Mouse (Mus musculus): ENCODE results near the gene Srsf1. TPM values are rescaled to one million over a fixed set of nuclear protein-coding genes. Genes with fewer than 3 reads are reported as not detected.
A peak's percentile ranks its signal among the peaks of the same experiment; 100 is the strongest.

Srsf1 gene
- polyA plus RNA-seq, 1 experiment from 2014 or later, result 168 TPM

DNA sequence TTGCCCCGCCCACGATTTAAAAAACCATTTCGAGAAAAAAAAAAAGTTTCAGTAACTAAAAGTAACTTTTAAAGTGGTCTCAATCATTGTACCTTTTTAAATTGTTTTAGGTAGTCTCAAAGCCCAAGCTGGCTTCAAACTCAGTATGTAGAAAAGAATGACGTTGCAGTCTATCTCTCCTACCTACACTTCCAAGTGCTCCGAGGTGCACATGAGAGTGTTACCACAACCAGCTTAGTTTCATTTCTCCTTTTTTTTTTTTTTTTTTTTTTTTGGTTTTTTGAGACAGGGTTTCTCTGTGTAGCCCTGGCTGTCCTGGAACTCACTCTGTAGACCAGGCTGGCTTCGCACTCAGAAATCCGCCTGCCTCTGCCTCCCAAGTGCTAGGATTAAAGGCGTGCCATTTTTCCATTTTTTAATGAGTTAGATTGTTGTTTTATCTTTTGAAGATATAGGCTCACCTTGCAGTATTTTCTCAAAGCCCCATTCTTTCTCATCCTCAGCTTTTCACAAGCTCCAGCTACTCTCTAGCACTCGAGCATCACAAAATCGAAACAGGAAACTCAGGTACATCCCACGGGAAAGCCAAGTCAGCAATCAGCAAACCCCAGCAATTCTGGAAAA, 34.4 kb upstream of the Srsf1 start:
- Histone ChIP-seq H3K4me1 (ENCODE audit: control insufficient read depth, insufficient read depth, low read depth, low read length) (peaks cover 10% of the 10 kb centered on the region), H3K4me3 (ENCODE audit: low read length) (no peak overlapping the region), H3K9me3 (ENCODE audit: control insufficient read depth, low read length) (no peaks in the 10 kb centered on the region), H3K27me3 (replicated peaks; ENCODE audit: control insufficient read depth, insufficient read depth, low read length) (no peaks in the 10 kb centered on the region), H3K36me3 (ENCODE audit: control insufficient read depth, insufficient read depth, low read length) (no peaks in the 10 kb centered on the region), H3K9ac (ENCODE audit: low read depth, low read length) (no peak overlapping the region), H3K4me2 (ENCODE audit: low read length) (no peak overlapping the region), H3K27ac (ENCODE audit: low read depth, low read length) (no peak overlapping the region)
- ATAC-seq, result no peak
- WGBS, result 94% methylated on average over 11 of the region's 11 CpGs

DNA sequence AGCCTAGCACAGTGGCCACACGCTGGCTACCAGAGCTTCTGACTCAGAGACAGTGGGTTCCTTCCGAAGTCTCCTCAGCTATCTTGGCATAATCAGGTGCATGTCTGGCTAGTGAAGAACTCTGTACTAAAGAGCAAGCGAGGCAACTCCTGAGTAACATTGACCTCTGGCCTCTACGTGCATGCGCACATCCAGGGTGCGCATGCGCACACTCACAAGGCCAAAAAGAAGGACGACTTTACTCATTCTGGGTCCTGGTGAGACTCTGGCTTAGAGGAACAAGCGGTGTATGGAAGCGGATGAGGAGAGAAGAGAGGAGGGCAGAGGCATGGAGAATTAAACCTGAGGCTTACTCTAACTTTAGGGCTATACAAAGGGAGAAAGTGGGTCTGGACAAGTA, 33.5 kb upstream of the Srsf1 start:
- H3K4me3 ChIP-seq (ENCODE audit: low read length), result no peak overlapping the region
- H3K27ac ChIP-seq (ENCODE audit: low read depth, low read length), result no peak overlapping the region
- H3K9me3 ChIP-seq (ENCODE audit: control insufficient read depth, low read length), result no peaks in the 10 kb centered on the region
- H3K9ac ChIP-seq (ENCODE audit: low read depth, low read length), result no peak overlapping the region
- WGBS, result 91% methylated on average over 10 of the region's 10 CpGs
- no peaks in the 10 kb centered on the region for H3K27me3 ChIP-seq (replicated peaks; ENCODE audit: control insufficient read depth, insufficient read depth, low read length)
- peaks cover 10% of the 10 kb centered on the region for H3K4me1 ChIP-seq (ENCODE audit: control insufficient read depth, insufficient read depth, low read depth, low read length)
- H3K4me2 ChIP-seq (ENCODE audit: low read length), result no peak overlapping the region
- H3K36me3 ChIP-seq (ENCODE audit: control insufficient read depth, insufficient read depth, low read length), result no peaks in the 10 kb centered on the region
- ATAC-seq, result no peak

DNA sequence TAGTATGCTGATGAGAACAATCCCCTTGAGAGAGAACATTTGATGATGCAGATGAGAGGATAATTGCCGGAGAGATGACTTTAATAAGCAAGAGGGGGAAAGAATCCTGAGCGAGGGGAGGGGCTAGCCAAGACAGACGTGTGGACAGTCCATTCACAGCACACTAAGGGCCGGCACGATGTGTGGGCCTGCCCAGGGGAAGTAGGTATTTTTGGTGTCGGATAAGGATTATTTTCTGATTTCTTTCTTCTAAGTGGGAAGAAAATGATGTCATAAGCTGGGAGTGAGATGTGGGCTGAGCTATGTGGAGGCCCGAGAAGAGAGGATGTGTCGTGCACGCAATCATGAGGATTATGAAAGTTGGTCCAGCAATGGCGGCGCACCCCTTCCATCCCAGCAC, 32.0 kb upstream of the Srsf1 start:
- peak; percentile 45; the same call in 1 of the 2 replicates for ATAC-seq
- Histone ChIP-seq H3K9me3 (ENCODE audit: control insufficient read depth, low read length) (no peaks in the 10 kb centered on the region), H3K4me3 (ENCODE audit: low read length) (no peak overlapping the region), H3K36me3 (ENCODE audit: control insufficient read depth, insufficient read depth, low read length) (no peaks in the 10 kb centered on the region), H3K27ac (ENCODE audit: low read depth, low read length) (no peak overlapping the region), H3K4me1 (ENCODE audit: control insufficient read depth, insufficient read depth, low read depth, low read length) (peaks cover under 1% of the 10 kb centered on the region), H3K27me3 (replicated peaks; ENCODE audit: control insufficient read depth, insufficient read depth, low read length) (no peaks in the 10 kb centered on the region), H3K9ac (ENCODE audit: low read depth, low read length) (no peak overlapping the region), H3K4me2 (ENCODE audit: low read length) (no peak overlapping the region)
- WGBS, result 72% methylated on average over 11 of the region's 11 CpGs

DNA sequence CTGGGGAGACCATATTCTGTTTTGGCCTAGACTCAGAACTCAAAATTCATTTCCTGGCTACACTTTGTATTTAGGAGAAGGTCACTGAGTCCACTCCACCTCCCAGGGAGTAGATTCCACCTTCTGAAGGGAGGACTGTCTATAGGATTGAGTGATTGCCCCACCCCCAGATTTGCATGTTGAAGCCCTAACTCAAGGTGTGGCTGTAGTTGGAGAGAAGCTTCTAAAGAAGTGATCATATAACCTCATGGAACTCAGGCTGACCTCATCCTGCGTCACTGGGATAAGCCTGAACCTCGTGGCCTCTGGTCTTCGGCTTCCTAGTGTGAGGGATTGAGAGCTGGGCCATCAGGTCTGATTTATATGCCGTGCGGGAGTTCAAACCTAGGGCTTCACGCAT, 31.4 kb upstream of the Srsf1 start:
- H3K4me1 ChIP-seq (ENCODE audit: control insufficient read depth, insufficient read depth, low read depth, low read length), result no peaks in the 10 kb centered on the region
- ATAC-seq, result no peak
- 79% methylated on average over 6 of the region's 6 CpGs for WGBS
- H3K4me2 ChIP-seq (ENCODE audit: low read length), result no peak overlapping the region
- no peaks in the 10 kb centered on the region for H3K9me3 ChIP-seq (ENCODE audit: control insufficient read depth, low read length)
- H3K27me3 ChIP-seq (replicated peaks; ENCODE audit: control insufficient read depth, insufficient read depth, low read length), result no peaks in the 10 kb centered on the region
- no peak overlapping the region for H3K4me3 ChIP-seq (ENCODE audit: low read length)
- no peaks in the 10 kb centered on the region for H3K36me3 ChIP-seq (ENCODE audit: control insufficient read depth, insufficient read depth, low read length)
- H3K9ac ChIP-seq (ENCODE audit: low read depth, low read length), result no peak overlapping the region
- H3K27ac ChIP-seq (ENCODE audit: low read depth, low read length), result no peak overlapping the region

DNA sequence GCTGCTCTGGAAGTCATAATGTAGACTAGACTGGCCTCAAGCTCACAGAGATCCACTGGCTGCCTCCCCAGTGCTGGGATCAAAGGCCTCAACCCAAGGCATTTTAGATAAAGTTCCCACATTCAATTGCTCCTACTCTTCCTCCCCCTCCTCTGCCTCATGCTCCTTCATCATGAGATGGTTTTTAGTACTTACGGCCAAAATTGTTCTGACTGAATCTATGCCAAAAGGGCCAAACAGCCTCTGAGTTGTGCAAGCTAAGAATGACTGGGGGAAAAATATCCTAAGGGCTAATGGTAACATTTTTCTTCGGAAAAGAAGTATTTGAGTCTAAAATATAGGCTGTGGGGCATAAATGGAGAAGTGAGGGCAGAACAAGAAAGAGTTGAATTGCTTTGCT, 23.2 kb upstream of the Srsf1 start:
- Histone ChIP-seq H3K9me3 (ENCODE audit: control insufficient read depth, low read length) (no peaks in the 10 kb centered on the region), H3K27me3 (replicated peaks; ENCODE audit: control insufficient read depth, insufficient read depth, low read length) (no peaks in the 10 kb centered on the region), H3K4me3 (ENCODE audit: low read length) (no peak overlapping the region), H3K27ac (ENCODE audit: low read depth, low read length) (no peak overlapping the region), H3K9ac (ENCODE audit: low read depth, low read length) (no peak overlapping the region), H3K4me2 (ENCODE audit: low read length) (no peak overlapping the region), H3K4me1 (ENCODE audit: control insufficient read depth, insufficient read depth, low read depth, low read length) (peaks cover 5% of the 10 kb centered on the region; the same call in 1 of the 2 replicates), H3K36me3 (ENCODE audit: control insufficient read depth, insufficient read depth, low read length) (no peaks in the 10 kb centered on the region)
- ATAC-seq, result no peak
- 82% methylated on average over 2 of the region's 2 CpGs for WGBS

DNA sequence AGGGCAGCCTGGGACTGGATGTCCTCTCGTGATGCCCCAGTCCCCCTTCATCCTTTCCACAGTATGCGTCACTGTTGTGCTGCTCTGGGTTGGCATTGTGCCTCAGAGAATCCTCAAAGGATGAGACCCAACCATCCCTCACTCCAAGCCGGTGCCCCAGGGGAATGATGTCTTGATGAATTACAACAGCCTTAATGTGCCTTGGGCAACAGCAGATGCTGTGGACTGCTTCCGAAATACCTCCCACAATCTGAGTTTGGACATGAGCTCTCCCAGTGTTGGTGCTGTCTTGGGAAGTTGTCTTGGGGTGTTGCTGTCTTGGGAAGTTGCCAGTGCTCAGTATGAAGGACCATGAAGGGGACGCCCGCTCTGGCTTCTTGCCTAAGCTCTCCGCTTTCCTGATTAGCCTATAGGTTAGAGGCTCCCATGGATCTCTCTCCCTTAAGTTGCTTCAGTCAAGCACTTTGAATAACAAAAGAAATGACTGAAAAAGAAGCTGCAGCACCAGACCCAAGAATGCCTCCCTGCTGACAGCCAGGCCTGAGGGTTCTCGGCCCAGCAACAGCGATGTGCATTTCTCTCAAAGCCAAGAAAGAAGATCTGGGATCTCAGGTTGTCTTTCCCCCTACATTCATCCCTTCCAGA, 19.7 kb upstream of the Srsf1 start:
- Histone ChIP-seq H3K27ac (ENCODE audit: low read depth, low read length) (no peak overlapping the region), H3K9ac (ENCODE audit: low read depth, low read length) (no peak overlapping the region), H3K4me1 (ENCODE audit: control insufficient read depth, insufficient read depth, low read depth, low read length) (peaks cover 5% of the 10 kb centered on the region; the same call in 1 of the 2 replicates), H3K27me3 (replicated peaks; ENCODE audit: control insufficient read depth, insufficient read depth, low read length) (no peaks in the 10 kb centered on the region), H3K4me3 (ENCODE audit: low read length) (no peak overlapping the region), H3K36me3 (ENCODE audit: control insufficient read depth, insufficient read depth, low read length) (no peaks in the 10 kb centered on the region), H3K9me3 (ENCODE audit: control insufficient read depth, low read length) (no peaks in the 10 kb centered on the region), H3K4me2 (ENCODE audit: low read length) (no peak overlapping the region)
- 26% methylated on average over 9 of the region's 9 CpGs for whole genome bisulfite sequencing
- ATAC-seq, result no peak

DNA sequence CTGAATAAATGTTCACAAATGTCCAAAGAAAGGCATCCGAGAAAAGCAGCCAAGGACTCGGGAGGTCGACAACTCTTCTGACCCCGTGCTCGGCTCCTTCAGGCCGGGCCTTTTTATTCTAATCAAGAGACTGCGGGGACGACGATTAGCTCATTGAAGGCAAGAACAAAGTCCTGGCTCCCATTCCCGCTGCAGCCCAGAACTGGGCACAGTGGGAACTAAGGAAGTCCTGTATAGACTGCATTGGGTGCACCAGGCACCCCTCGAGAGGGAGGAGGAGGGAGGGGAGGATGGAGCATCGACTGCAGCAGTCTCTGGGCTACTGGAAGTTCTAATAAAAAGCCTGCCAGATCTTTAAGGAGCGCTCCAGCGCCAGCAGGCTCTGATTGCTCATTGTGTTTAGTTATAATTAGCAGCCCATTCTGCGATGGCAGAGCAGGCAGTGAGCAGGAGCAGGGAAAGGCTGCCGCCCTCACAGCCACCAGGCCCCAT, 18.9 kb upstream of the Srsf1 start:
- H3K9ac ChIP-seq (ENCODE audit: low read depth, low read length), result no peak overlapping the region
- peak; percentile 67; the same call in 1 of the 2 replicates for ATAC-seq
- peaks cover 5% of the 10 kb centered on the region; the same call in 1 of the 2 replicates for H3K4me1 ChIP-seq (ENCODE audit: control insufficient read depth, insufficient read depth, low read depth, low read length)
- WGBS, result 6% methylated on average over 16 of the region's 16 CpGs
- no peaks in the 10 kb centered on the region for H3K27me3 ChIP-seq (replicated peaks; ENCODE audit: control insufficient read depth, insufficient read depth, low read length)
- peak overlapping the region; percentile 26; the same call in 1 of the 2 replicates for H3K27ac ChIP-seq (ENCODE audit: low read depth, low read length)
- H3K36me3 ChIP-seq (ENCODE audit: control insufficient read depth, insufficient read depth, low read length), result no peaks in the 10 kb centered on the region
- no peaks in the 10 kb centered on the region for H3K9me3 ChIP-seq (ENCODE audit: control insufficient read depth, low read length)
- H3K4me3 ChIP-seq (ENCODE audit: low read length), result no peak overlapping the region
- H3K4me2 ChIP-seq (ENCODE audit: low read length), result no peak overlapping the region

DNA sequence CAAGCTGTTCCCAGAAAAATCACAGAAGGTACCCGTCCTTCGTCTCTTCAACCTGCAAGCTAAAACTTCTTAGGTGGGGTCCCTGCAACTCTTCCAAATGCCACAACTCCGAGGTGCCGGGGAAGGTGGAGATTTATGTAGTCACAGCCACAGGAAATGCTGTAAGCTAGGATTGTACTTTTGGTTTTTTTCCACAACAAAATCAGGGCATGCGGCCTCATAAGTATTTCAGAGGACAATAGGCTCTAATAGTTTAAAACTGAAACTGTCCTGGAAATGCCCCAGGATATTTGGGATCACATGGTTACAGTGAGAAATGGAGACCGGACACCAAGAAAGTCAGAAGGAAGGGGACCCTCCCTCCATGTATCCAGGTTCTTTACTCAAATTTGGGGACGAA, 17.0 kb upstream of the Srsf1 start:
- ATAC-seq, result no peak
- Histone ChIP-seq H3K4me1 (ENCODE audit: control insufficient read depth, insufficient read depth, low read depth, low read length) (peaks cover 5% of the 10 kb centered on the region; the same call in 1 of the 2 replicates), H3K9me3 (ENCODE audit: control insufficient read depth, low read length) (no peaks in the 10 kb centered on the region), H3K4me2 (ENCODE audit: low read length) (no peak overlapping the region), H3K27ac (ENCODE audit: low read depth, low read length) (no peak overlapping the region), H3K4me3 (ENCODE audit: low read length) (no peak overlapping the region), H3K9ac (ENCODE audit: low read depth, low read length) (no peak overlapping the region), H3K27me3 (replicated peaks; ENCODE audit: control insufficient read depth, insufficient read depth, low read length) (no peaks in the 10 kb centered on the region), H3K36me3 (ENCODE audit: control insufficient read depth, insufficient read depth, low read length) (no peaks in the 10 kb centered on the region)
- WGBS, result 89% methylated on average over 7 of the region's 7 CpGs

DNA sequence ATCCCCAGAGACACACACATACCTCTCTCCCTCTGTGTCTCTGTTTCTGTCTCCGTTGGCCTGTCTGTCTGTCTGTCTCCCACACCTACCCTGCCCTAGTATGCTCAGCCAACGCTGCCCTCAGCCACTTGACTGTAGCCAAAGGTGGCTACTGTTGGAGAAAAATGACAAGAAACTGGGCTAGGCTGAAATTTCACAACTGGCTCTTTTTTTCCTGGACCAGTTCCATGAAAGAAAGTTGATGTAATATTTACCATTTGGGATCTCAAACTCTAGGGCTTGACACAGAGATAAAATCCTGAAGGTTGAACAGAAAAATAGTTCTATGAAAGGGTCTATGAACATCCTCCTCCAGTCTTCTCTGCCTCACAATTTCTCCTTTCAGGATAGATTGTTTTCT, 16.3 kb upstream of the Srsf1 start:
- H3K4me2 ChIP-seq (ENCODE audit: low read length), result no peak overlapping the region
- H3K9ac ChIP-seq (ENCODE audit: low read depth, low read length), result no peak overlapping the region
- H3K4me3 ChIP-seq (ENCODE audit: low read length), result no peak overlapping the region
- no peaks in the 10 kb centered on the region for H3K36me3 ChIP-seq (ENCODE audit: control insufficient read depth, insufficient read depth, low read length)
- WGBS, result 88% methylated on average over 2 of the region's 2 CpGs
- H3K27ac ChIP-seq (ENCODE audit: low read depth, low read length), result no peak overlapping the region
- H3K4me1 ChIP-seq (ENCODE audit: control insufficient read depth, insufficient read depth, low read depth, low read length), result peaks cover 5% of the 10 kb centered on the region; the same call in 1 of the 2 replicates
- no peak for ATAC-seq
- H3K27me3 ChIP-seq (replicated peaks; ENCODE audit: control insufficient read depth, insufficient read depth, low read length), result no peaks in the 10 kb centered on the region
- no peaks in the 10 kb centered on the region for H3K9me3 ChIP-seq (ENCODE audit: control insufficient read depth, low read length)
